Mouse (Mus musculus): ENCODE data around the gene Rasgrp4.

DNA sequence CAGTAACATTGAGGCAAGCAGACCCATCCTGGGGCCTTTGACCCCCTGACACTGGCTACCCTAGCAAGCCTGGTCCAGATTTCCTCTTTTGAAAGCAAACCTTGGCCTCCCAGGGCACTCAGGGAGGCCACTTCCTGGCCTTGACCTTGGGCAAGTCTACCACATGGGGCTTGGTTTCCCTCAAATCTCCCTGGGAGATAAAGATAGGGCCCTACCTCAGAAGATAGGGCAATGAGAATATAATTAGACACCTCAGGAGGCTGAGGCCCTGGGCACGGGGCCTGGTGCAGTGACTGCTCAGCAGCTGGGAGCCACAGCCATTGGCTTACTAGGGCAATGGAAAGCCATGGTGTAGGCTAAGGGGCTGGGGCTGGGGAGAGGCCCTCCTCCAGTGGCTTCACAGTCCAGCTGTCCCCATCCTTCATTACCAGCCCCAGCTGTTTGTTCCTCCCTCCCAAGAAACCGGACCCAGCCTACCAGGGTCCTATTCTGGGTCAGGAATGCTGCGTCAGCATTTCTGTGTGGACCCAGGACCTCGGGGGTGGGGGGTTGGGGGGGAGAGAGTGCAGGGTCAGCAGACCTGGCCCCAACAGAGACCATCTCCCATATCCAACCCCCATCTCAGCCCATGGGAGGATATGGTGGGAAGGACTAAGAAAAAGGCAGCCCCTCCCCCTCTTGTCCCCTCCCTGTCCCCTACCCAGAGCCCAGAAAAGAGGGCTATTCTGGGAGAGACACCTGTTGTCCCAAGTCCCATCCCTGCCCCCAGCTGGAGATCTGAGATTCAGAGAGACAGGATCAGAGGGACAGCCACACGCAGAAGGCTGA lies 10.9 kb upstream of the Rasgrp4 start:
- no peak for TF ChIP-seq CTCF (IDR thresholded peaks at IDR 0.05)
- no peak for TF ChIP-seq EP300 (IDR thresholded peaks at IDR 0.05)

All from lung, postnatal 0 days (tissue).